Comparison of ENCODE assay signal across 19 mouse cellular contexts in the genomic region with DNA sequence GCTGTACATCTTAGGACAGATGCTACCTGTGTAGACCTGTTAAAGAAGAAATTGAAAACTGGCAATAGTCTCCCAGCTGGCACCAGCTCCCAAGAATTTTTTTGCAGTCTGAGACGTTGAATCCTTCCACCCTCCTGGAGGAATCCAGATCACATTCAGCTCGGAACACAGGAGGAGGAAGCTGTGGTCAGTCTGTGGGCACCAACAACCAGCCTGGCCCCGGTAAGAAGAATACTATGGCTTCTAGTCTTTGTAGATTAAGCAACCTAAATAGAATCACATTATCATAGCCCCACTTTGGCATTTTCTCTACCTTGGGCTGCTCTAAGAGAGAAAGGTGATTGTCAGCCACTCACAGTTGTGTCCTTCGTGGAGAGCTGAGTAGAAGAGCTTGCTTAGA.
A peak's percentile ranks its signal among the peaks of the same experiment; 100 is the strongest.
DNase-seq lines count a peak whose midpoint lies in the region; ATAC-seq lines count a peak whose summit lies in the region.
"Had no signal": no experiment of that assay in that cellular context is flagged by ENCODE, and none has a peak within 500 bp of the region (broad histone marks: within the 10 kb centered on the region; RNA-seq: fewer than 3 reads in every experiment).

No protein-coding gene starts in this region.

- no peaks in the 10 kb centered on the region for H3K9me3 ChIP-seq in neural tube, embryonic 15.5 days (replicated peaks)
- H3K9me3 ChIP-seq: embryonic facial prominence, embryonic 12.5 days; forebrain, embryonic 15.5 days had no signal

- H3K27me3 ChIP-seq in neural tube, embryonic 15.5 days (replicated peaks): no peaks in the 10 kb centered on the region
- H3K27me3 ChIP-seq: embryonic facial prominence, embryonic 12.5 days; forebrain, embryonic 13.5 days; forebrain, embryonic 15.5 days had no signal

- peak; percentile 89 for ATAC-seq in granulocyte monocyte progenitor cell, adult 5-6 weeks (replicated peaks; ENCODE audit: poor library complexity, severe bottlenecking)
- ATAC-seq in megakaryocyte, adult 5-6 weeks (ENCODE audit: poor library complexity, severe bottlenecking): peak; percentile 71
- ATAC-seq in megakaryocyte progenitor cell, adult 5-6 weeks (replicated peaks; ENCODE audit: poor library complexity): peak; percentile 86
- ATAC-seq in neural tube, embryonic 15.5 days (ENCODE audit: low FRiP score): no peak
- ATAC-seq: forebrain, embryonic 13.5 days; forebrain, embryonic 15.5 days had no signal

- H3K4me1 ChIP-seq in neural tube, embryonic 15.5 days: no peaks in the 10 kb centered on the region
- H3K4me1 ChIP-seq: embryonic facial prominence, embryonic 10.5 days; embryonic facial prominence, embryonic 12.5 days; forebrain, embryonic 13.5 days; forebrain, embryonic 15.5 days had no signal

- H3K36me3 ChIP-seq in neural tube, embryonic 15.5 days: no peaks in the 10 kb centered on the region
- H3K36me3 ChIP-seq: embryonic facial prominence, embryonic 10.5 days; embryonic facial prominence, embryonic 12.5 days; forebrain, embryonic 15.5 days had no signal

- WGBS in neural tube, embryonic 15.5 days: 93% methylated on average over 4 of the region's 4 CpGs

- H3K27ac ChIP-seq in neural tube, embryonic 15.5 days (replicated peaks): no peak overlapping the region
- H3K27ac ChIP-seq: embryonic facial prominence, embryonic 10.5 days; embryonic facial prominence, embryonic 12.5 days; forebrain, embryonic 13.5 days; forebrain, embryonic 15.5 days had no signal

- H3K4me3 ChIP-seq in neural tube, embryonic 15.5 days (replicated peaks): no peak overlapping the region
- H3K4me3 ChIP-seq: embryonic facial prominence, embryonic 10.5 days; embryonic facial prominence, embryonic 12.5 days; forebrain, embryonic 13.5 days; forebrain, embryonic 15.5 days had no signal

- H3K4me2 ChIP-seq in neural tube, embryonic 15.5 days: no peak overlapping the region
- H3K4me2 ChIP-seq: embryonic facial prominence, embryonic 12.5 days; forebrain, embryonic 13.5 days; forebrain, embryonic 15.5 days had no signal

- H3K9ac ChIP-seq in neural tube, embryonic 15.5 days (replicated peaks): no peak overlapping the region
- H3K9ac ChIP-seq: embryonic facial prominence, embryonic 12.5 days; forebrain, embryonic 13.5 days; forebrain, embryonic 15.5 days had no signal

- DNase-seq in lung, postnatal 14 days: no peak
- no peak for DNase-seq in spleen, postnatal 14 days (ENCODE audit: low spot score in 2 of 2)
- DNase-seq: adrenal gland, adult 2 months; adrenal gland, postnatal 10 days; adrenal gland, postnatal 25 days; cerebellum, adult 11 months; cerebellum, adult 18-20 months; cerebellum, adult 8-10 months; cerebellum, adult 9-11 months; cerebellum, postnatal 14 days; cerebellum, postnatal 36 days had no signal
